Mouse (Mus musculus) monocyte, adult 2 months (primary cell): Measurements from ENCODE around the gene Krtap9-1.
"Not testable (repeated sequence)": the region's sequence is repeated elsewhere in the genome, so short reads cannot be mapped to it uniquely, and the experiment has no call there.

ENCODE experiments used
- DNase-seq, 2 experiments: peaks; one replicate each; pipeline ENCODE4 v3.0.0; 2022; ENCODE audit warnings: low spot score in 2 of 2, low read depth in 1 of 2

Gene Krtap9-1

DNA sequence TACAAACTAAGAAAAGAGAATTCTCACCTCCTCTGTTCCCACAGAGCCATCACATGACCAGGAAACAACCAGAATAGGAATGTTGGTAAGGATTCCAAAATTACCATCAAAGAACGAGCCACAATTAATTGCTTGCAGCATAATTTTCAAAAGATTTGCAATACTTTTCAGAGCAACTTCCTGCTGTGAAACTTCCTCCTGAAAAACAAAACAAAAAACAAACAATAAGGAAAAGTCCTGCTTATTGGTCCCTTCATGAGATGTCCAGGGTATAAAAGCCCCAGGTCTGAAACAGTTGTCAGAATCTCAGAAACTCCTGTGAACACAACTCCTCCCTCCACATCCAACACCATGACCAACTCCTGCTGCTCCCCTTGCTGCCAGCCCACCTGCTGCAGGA lies at the start of gene Krtap9-1:
Gene Krtap9-1, plus strand, starts transcription at position 301 of the 400 bp plus-strand sequence.
- not testable (repeated sequence) for DNase-seq

DNA sequence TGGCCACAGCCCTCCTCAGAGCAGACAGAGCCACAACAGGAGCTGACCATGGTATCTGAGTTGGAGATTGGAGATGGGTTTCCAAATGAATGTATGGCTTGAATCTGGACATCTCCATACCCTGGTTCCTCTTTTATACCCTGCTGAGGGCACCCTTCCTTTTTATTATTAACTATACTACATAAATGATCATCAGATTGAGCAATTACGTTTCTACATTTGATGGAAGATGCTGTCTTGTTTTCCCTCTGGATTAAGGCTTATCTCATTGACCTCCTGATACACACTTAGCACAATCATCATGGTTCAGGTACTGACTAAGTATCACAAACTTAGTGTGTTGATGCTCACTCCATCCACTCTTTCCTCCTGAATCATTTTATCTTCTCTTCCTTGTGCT lies 35.2 kb upstream of the Krtap9-1 start, which contains the start of gene 2300003K06Rik:
Gene 2300003K06Rik, minus strand, starts transcription at position 101 of the 400 bp plus-strand sequence.
- DNase-seq = no peak

DNA sequence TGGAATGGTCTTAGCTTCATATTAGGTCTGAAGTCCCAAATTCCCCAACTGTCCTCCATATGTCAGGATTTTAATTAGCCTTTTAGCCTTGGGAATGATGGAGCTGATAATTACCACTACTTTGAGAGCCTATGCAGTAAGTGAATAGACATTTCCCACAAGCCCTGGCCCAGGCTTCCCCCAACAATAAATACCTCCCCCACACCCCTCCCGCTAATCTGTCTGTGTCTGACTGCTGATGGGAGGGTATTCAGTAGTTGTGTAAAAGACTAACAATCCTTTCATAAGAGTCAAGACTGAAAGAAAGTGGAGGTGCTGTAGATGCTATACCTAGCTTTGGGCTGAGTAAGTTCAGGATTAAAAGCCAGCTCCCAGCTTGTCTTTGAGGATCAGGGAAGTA lies 31.0 kb upstream of the Krtap9-1 start:
- DNase-seq = no peak

DNA sequence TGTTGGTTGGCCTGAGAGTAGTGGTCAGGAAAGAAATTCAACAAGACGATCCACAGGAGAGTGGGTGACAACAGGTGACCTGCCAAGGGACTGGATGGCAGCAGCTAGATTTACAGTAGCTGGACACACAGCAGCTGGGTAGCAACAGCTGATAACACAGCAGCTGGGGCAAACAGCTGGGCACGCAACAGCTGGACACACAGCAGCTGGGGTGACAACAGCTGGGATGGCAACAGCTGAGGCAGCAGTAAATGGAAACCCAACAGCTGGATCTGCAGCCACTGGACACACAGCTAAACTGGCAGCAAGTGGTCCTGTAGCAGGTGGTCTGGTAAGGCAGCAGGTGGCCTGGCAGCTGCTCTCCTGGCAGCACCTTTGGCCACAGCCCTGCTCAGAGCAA lies 26.4 kb upstream of the Krtap9-1 start:
- no peak for DNase-seq

DNA sequence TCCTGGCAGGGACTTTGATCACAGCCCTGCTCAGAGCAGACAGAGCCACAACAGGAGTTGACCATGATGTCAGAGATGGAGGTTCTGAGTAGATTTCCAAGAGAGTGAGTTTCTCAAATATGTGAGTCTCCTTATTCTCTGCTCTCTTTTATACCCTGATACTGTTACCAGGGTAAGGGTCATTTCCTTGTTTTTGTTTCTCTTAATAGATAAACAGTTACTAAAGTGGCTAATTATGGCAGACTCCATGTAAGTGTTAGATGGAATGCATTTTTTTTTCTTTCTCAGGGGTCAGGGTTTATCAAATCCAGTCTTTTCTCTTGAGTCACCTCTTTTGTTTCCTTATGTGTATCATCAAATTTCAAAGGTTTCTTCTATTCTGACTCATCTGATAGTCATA lies 21.7 kb upstream of the Krtap9-1 start, which contains the start of gene Krtap4-16:
Gene Krtap4-16, minus strand, starts transcription at position 101 of the 400 bp plus-strand sequence.
- no peak for DNase-seq

DNA sequence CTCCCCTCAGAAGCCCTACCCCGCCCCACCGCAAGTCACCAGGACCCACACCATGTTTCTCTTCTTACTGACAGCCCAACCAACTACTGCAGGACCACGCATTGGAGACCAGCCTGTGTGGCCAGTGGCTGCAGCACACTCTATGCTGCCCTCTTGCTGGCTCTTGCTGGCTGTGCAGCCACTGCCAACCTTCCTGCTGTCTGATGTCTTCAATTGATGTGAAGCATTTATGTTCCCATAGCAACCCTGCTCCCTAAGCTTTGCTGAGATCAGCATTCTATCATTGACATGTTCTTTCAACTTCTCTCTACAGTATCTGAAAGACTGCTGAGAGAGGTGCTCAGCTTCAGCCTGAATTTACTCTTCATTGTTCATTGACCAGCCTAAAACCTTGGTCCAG lies 19.1 kb upstream of the Krtap9-1 start:
- DNase-seq = no peak

DNA sequence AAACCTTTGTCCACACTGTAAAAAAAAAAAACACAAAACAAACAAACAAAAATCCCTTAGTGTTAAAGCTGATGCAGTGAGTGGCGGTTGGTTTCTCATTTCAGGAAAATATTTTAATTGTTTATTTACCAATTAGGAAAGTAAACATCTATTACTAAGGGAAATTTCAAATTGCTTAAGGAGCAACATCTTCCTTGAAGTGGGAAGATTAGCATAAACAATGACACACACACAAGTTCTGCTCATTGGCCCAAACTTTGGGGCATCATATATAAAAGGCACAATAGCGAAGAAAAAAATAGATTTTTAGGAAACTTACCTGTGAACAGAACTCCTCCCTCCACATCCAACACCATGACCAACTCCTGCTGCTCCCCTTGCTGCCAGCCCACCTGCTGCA lies 15.6 kb upstream of the Krtap9-1 start, which contains the start of gene Gm11568:
Gene Gm11568, plus strand, starts transcription at position 301 of the 400 bp plus-strand sequence.
- DNase-seq = no peak

DNA sequence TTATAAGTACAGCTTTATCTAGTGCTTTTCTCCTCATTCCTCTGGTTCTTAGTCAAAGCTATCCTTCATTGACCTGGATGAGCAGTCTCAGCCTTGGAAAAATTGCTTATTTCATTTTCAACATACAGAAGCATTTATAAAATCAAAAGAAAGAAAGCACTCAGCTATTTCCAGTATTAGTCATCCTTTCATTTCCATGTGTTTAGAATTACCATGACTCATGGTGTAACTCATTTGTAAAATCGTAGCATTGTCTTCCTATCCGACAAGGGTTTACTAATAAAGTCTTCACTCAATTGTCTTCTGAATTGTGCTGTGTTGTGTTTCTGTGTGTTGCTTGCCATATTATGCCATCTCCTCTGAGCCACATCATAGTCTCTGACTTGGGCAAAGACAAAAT lies 14.4 kb upstream of the Krtap9-1 start:
- DNase-seq = no peak

DNA sequence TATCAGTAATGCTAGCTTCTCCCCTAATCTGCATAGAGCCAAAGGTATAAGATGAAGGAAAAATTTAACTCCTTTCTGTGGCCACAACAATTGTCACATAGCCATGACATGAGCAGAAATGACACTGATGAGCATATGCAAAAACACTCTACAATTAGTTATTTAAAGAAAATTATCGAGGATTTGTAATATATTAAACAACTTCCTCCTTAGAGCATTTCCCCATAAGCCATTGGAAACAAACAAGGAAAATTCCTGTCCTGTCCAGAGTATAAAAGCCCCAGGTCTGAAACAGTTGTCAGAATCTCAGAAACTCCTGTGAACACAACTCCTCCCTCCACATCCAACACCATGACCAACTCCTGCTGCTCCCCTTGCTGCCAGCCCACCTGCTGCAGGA lies 9.0 kb upstream of the Krtap9-1 start, which contains the start of gene Gm11559:
Gene Gm11559, plus strand, starts transcription at position 301 of the 400 bp plus-strand sequence.
- DNase-seq = not testable (repeated sequence)

DNA sequence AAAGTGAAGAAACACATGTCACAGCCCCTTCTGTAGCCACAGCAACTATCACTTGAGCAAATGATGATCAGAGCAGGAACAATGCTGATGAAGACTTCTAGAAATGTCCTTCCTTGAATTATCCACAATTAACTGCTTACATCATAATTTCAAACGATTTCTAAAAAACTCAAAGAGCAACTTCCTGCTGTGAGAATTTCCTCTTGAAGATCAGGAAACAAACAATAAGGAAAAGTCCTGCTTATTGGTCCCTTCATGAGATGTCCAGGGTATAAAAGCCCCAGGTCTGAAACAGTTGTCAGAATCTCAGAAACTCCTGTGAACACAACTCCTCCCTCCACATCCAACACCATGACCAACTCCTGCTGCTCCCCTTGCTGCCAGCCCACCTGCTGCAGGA lies 5.7 kb downstream of the Krtap9-1 start, which contains the start of gene Gm11567:
Gene Gm11567, plus strand, starts transcription at position 301 of the 400 bp plus-strand sequence.
- DNase-seq = not testable (repeated sequence)

DNA sequence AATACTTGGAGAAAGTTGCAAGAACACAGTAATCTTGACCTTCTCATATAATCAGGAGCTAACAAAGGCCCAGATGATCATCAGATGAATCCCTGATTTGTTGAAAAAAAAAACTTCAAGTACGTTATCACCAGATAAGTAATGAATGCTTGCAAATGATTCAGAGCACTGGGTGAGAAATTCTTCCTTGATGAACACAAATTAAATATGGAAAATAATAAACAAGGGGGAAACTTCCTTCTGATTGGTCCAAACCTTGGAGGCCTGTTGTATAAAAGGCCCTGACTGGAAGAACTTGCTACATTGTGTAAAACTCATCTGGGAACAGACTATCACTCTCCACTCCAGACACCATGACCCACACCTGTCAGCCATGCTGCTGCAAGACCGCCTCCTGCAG lies 34.4 kb downstream of the Krtap9-1 start, which contains the start of gene Krtap31-1:
Gene Krtap31-1, plus strand, starts transcription at position 301 of the 400 bp plus-strand sequence.
- DNase-seq = no peak

DNA sequence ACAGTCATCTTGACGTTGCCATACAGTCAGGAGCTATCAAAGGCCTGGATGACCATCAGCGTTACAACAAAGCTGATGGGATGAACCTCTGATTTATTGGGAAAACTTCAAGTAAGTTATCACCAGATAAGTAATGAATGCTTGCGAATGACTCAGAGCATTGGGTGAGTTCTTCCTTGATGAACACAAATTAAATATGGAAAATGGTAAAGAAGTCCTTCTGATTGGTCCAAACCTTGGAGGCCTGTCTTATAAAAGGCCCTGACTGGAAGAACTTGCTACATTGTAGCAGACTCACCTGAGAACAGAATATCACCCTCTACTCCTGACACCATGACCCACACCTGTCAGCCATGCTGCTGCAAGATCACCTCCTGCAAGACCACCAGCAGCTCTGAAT lies 41.3 kb downstream of the Krtap9-1 start, which contains the start of gene Gm11565:
Gene Gm11565, plus strand, starts transcription at position 301 of the 400 bp plus-strand sequence.
- no peak for DNase-seq
